Mouse (Mus musculus): Measurements from ENCODE around the gene Prss53.
"Not testable (repeated sequence)": the region's sequence is repeated elsewhere in the genome, so short reads cannot be mapped to it uniquely, and the experiment has no call there.

Gene Prss53

DNA sequence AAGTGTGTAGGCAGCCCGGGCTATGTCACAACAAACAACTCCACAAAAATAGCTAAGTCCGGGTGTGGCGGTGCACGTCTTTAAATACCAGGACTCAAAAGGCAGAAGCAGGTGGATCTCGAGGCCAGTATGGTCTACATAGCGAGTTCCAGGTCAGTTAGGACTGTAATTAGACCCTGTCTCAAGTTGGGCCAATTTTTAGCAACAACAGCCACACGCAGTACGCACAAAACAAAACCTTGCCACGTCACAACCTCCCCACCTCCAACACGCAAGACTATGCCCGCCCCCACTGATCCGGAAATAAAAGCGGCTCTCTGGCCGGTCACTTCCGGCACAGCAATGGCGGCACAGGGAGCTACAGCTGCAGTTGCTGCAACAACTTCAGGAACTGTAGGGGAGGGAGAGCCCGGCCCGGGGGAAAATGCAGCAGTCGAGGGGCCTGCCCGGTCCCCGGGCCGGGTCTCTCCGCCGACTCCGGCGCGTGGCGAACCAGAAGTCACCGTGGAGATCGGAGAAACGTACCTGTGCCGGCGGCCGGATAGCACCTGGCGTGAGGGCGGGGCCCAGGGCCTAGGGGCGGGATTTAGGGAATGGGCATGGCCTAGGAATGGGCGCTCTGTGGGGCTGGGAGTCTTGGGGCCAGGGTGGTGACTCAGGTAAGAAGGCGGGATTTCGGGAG lies 21.6 kb upstream of the Prss53 start, which contains the start of gene Kat8:
TSS of gene Kat8 (plus strand) at position 327 of the 682 bp plus-strand sequence.
- ATAC-seq (ENCODE audit: low TSS enrichment) = peak; percentile 97

GRCm38 (mm10) chr7:127908656-127909055 lies 17.9 kb upstream of the Prss53 start:
- ATAC-seq (ENCODE audit: low TSS enrichment) = no peak

DNA sequence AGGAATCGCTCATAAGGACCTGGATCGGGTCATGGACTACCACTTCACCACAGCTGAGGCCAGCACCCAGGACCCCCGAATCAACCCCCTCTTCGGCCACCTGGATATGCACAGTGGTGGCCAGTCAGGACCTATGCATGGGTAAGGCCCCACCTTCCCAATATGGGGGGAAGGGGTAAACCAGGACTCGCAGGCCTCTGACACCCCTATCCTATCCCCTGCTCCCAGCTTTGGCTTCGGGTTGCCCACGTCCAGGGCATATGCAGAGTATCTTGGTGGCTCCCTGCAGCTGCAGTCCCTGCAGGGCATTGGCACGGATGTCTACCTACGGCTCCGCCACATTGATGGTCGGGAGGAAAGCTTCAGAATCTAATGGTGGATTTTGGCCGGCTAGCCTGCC lies 17.2 kb upstream of the Prss53 start:
- no peak for ATAC-seq (ENCODE audit: low TSS enrichment)

DNA sequence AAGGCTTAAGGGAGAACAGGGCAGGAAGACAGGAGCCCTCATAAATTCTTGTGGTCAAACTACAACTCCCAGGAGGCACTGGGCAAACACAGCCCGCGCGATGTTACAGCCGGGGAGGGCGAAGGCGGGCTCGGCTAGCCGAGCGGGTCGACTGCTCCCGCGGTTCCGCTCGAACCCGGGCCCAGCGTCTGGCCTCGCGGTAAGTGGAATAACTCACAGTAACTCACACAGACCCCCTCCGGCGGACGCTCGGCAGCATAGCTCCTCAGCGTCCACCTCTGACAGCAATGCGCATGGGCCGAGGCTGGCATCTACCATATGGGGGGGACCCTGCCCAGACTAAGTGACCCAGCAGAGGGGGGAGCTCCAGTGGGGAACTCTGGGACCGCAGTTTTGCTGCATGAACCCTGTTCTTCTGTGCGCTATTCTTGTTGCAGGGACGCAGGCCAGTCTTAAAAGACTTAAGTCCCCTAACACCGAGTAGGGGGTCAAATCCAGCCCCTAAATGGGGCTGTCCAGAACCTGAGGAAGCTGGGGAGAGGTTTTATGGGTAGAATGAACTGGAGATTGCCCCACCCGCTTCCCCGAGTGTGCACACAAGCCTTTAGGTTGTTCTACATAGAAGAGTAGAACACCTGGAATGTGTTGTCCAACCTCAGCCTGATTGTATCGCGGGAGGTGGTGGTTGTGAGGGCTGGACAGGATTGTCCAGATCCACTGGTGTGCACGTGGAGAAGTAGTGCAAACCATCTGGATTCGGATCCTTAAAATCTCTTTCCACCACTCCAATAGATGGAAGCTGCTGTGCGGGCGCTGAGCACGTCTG lies 13.4 kb upstream of the Prss53 start, which contains the start of gene Bckdk:
TSS of gene Bckdk (plus strand) at position 112 of the 826 bp plus-strand sequence.
- ATAC-seq (ENCODE audit: low TSS enrichment) = peak; percentile 88

DNA sequence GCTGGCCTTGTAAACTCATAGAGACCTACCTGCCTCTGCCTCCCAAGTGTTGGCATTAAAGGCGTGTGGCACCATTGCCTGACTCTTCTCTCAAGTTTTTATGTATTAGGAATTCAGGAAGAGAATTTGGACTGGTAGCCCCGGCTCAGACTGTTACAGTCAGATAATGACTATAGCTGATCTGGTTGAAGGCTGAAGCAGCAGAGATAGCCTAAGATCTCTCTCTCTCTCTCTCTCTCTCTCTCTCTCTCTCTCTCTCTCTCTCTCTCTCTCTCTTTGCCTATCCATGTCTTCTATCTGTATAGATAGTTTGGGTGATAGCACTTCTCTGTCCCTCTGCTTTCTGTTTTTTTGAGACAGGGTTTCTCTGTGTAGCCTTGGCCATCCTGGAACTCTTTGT lies 11.0 kb upstream of the Prss53 start:
- no peak for ATAC-seq (ENCODE audit: low TSS enrichment)

- no peak for ATAC-seq (ENCODE audit: low TSS enrichment)
Observed at GRCm38 (mm10) chr7:127899997-127900396, 9.2 kb upstream of the Prss53 start.

DNA sequence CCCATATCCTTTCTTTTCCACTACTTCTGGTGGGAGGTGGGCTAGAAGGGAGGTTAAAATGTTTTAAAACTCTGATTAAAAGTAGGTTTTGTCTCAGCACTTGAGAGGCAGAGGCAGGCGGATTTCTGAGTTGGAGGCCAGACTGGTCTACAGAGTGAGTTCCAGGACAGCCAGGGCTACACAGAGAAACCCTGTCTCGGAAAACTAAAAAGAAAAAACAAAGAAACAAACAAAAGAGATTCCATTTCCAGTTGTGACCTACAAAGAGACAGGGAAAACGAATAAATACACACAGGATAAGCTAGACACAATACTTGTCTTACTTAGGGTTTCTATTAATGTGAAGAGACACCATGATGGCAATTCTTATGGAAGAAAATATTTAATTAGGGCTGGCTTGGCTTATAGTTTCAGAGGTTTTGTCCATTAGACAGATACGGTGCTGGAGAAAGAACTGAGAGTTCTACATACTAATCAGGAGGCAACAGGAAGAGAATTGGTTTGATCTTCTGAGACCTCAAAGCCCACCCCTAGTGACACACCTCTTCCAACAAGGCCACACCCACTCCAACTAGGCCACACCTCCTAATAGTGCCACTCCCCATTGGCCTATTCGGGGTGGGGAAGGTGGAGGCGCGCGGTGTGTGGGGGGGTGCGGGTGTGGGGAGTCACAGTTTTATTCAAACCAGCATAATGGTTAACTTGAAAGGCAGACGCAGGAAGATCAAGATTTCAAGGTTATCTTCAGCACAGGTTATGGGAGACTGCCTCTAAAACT lies 7.6 kb upstream of the Prss53 start:
- ATAC-seq (ENCODE audit: low TSS enrichment) = no peak

DNA sequence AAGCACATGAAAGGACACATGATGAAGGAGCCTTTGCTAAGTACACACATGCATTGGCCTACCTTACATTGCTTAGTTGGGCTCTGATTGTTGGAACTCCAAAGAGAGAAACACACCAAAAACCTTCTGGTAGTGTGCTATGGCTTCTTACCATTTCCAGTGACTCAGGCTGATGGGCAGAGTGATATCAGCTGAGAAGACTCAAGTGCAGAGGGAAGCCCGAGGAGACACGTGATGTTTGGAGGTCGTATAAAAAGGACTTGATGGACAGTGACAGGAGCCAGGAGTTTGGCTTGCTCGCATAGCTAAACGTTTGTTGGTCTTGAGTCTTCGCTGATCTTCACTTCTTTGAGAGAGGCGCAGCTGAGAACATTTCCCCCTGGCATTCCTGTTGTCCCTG lies 6.8 kb upstream of the Prss53 start:
- no peak for ATAC-seq (ENCODE audit: low TSS enrichment)

DNA sequence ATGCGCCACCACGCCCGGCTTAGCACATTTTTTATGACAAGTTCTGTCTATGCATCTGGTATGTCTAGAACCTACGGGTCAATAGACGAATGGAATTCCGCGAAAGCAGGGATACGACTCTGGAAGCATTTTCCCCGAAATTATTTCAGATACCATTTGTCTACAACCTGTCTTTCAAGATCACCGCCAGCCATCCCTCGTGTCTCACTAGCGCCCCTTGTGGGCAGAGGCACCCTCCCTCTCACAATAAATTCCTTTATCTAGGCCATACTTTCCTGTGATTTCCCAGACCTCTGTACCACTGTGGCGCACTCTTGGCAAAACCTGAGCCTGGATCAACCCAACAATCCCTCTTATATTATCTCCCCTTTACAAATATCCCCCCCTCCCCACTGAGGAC lies 5.6 kb upstream of the Prss53 start:
- ATAC-seq (ENCODE audit: low TSS enrichment) = no peak

GRCm38 (mm10) chr7:127895891-127896290 lies 5.1 kb upstream of the Prss53 start:
- ATAC-seq (ENCODE audit: low TSS enrichment) = not testable (repeated sequence)

DNA sequence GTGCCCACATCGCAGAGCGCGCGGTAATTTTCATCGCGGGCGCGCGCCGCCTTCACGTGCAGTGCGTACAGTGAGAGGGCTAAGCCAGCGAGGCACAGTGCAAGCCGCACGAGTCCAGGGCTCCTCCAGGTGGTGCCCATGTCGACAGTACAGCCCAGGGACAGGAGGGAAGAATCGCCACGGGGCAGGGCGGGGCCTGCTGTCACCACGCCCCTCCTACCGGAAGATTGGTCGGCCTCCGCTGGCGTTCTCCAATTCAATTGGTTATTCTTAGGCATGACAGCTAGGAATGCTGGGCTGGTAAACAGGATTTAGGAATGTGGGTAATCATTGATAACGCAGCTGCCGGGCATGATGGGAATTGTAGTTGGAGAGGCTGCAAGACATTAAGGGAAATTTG lies 4.7 kb upstream of the Prss53 start, which contains the start of the genes Gm21974 and Vkorc1:
TSS of gene Gm21974 (minus strand) at position 13 of the 400 bp plus-strand sequence.
TSS of gene Vkorc1 (minus strand) at position 176 of the 400 bp plus-strand sequence.
- ATAC-seq (ENCODE audit: low TSS enrichment) = peak; percentile 97

DNA sequence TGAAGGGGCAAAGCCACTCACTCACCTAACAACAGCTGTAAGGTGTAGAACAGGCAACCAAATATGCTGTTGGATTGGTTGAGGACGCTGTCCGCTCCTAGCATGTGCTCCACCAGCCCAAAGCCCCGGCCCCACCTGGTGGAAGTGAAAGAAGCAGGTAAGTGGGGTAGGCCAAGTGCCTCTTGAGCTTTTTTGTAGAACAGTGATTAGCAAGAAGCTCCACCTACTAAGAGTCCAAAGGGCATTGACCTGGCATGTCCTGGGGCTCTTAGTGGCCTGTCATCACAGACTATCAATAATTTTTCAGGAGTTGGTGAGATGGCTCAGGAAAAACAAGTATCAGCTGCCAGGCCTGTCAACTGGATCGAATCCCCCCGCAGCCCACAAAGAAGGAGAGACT lies 3.7 kb upstream of the Prss53 start:
- no peak for ATAC-seq (ENCODE audit: low TSS enrichment)

- ATAC-seq (ENCODE audit: low TSS enrichment) = no peak
Observed at GRCm38 (mm10) chr7:127888821-127889220, 1.9 kb downstream of the Prss53 start.

DNA sequence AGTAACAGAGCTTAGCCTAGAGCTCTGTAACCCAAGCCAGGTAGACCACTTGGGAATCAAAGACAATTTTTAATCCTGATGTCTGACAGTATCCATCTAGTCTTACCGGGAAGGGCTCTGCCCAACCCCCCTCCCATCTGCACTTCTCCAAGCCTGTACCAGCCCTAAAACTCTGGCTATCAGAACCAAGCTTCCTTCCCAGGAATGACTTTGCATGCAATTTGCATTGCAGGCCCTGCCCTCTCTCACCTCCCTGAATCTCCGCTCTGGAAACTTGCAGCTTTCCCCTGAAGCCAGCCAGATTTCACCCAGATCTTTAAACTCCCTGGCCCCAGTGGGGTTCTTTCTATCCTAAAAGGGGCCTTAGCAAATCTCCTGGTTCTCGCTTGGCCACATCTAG lies 3.0 kb downstream of the Prss53 start:
- no peak for ATAC-seq (ENCODE audit: low TSS enrichment)

DNA sequence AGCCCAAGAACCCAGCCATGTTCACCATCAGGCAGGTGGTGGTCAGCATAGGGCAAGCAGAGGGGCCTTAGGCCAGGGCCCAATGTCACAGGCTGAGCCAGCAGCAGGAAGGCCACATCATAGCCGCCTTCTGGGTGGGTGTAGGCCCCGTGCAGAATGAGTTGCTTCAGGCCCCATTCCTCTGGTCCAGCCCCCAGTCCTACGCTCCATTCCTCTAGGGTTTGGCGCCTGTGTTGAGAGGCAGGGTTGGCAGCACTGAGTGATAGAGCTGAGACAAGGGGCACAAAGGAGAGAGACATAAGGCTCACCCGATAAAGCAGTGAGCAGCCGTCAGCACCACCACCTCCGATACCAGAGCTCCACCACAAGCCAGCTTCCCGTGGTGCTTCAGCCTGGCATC lies 3.6 kb downstream of the Prss53 start:
- no peak for ATAC-seq (ENCODE audit: low TSS enrichment)

DNA sequence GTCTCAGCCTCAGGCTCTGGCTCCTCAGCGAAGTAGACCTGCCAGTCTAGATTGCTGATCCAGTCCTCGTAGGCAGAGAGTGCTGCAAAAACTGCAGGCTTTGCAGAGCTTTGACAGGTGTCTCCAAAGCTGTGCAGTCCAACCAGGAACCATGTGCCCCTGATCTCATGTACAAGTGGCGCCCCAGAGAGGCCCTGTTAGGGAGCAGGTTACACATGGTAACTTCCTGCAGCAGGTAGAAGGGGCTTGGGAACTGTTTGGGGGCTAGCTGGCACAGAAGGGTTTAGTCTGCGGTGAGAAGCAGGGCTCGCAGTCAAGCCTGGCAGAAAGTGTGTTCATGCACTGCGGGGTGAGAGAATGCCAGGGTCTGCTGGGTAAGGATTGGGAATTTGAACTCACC lies 4.2 kb downstream of the Prss53 start:
- no peak for ATAC-seq (ENCODE audit: low TSS enrichment)

- no peak for ATAC-seq (ENCODE audit: low TSS enrichment)
Observed at GRCm38 (mm10) chr7:127885951-127886350, 4.8 kb downstream of the Prss53 start.

GRCm38 (mm10) chr7:127880431-127880830 lies 10.3 kb downstream of the Prss53 start:
- no peak for ATAC-seq (ENCODE audit: low TSS enrichment)

DNA sequence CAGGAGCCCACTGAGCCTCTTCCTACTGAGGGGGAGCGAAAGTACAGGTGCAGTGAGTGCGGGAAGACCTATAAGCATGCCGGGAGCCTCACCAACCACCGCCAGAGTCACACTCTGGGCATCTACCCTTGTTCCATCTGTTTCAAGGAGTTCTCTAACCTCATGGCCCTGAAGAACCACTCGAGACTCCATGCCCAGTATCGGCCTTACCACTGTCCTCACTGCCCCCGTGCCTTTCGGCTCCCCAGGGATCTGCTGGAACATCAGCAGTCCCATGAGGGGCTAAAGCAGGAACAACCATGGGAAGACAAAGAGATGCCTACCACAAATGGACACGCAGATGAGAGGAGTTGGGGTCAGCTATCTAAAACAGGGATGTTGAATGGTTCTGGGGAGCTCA lies 11.5 kb downstream of the Prss53 start:
- ATAC-seq (ENCODE audit: low TSS enrichment) = no peak

DNA sequence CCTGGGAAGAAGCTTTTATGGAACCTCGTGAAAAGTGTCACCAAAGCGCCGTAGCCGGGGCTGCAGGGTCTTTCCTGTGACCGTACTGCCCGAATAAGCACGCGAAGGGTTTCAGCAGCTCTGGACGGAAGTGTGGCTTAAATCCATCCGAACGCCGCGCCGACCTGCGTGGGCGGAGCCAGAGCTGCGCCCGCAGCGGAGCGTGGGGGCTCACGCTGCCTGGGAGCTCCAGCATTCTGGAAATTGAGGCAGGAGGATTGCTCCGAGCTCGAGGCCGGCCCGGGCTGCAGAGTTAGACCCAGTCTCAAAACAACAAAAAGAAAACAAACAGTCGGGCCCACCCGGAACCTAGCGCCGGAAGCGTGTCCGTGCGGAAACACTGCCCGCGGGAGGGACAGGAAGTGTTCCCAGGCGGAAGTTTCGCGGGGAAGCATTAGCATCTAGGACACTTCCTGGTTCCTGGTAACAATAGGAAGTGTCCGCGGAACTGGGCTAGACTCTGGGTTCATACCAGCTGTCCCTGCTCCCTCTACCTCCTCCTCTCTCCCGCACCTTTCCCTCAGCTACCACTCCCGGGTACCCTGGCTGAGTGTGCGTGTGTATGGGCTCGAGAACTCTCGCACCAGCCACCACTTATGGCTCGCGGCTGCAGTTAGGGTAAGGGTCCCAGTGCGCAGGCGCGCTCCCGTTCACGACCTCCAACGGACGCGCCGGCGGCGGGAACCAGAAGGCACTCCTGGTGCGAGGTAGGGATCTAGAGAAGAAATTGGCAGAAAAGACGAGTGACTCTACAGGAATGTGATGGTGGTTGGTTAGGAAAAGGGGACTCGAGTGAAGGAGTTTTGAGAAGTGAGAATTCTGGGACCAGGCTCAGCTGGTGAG lies 14.1 kb downstream of the Prss53 start, which contains the start of gene Zfp668:
TSS of gene Zfp668 (minus strand) at position 362 of the 882 bp plus-strand sequence.
- ATAC-seq (ENCODE audit: low TSS enrichment) = peak; percentile 58

DNA sequence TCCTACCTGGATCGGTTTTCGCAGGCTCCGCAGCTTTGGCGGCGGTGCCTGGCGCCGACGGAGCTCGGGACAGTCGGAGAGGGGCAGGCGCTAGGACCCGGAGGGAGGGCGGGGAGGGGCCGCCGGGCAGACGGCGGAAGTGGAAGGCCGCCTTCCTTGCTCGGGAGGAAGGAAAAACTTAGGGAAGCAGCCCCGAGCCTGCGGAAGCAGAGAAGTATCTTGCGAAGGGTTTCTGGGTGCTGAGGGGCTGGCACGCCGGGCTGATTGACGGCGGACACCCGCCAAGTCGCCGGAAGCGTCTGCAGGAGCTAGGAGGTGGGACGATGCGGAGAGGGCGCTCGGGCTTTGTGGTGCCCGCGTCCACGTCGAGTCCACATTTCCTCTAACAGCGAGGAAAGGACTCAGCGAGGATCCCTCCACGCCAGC lies 14.7 kb downstream of the Prss53 start, which contains the start of gene Zfp646:
TSS of gene Zfp646 (plus strand) at position 181 of the 426 bp plus-strand sequence.
- peak; percentile 72 for ATAC-seq (ENCODE audit: low TSS enrichment)
